Mouse (Mus musculus): ENCODE results near the gene Alkbh6. TPM values are rescaled to one million over a fixed set of nuclear protein-coding genes. Genes with fewer than 3 reads are reported as not detected.
A peak's percentile ranks its signal among the peaks of the same experiment; 100 is the strongest.

The Alkbh6 gene
- 68.9 and 70.6 TPM in 2 replicates for polyA plus RNA-seq (2014; fragmentation: Nextera tagmentation; extraction: Ambion mirVana)

- WGBS, result 4% methylated on average over 27 of the region's 27 CpGs
- Histone ChIP-seq H3K27me3 (ENCODE audit: control insufficient read depth, insufficient read depth, low read length) (no peaks in the 10 kb centered on the region), H3K27ac (replicated peaks in 1 of 2; ENCODE audit: control insufficient read depth in 1 of 2, insufficient read depth in 1 of 2, low read depth in 2 of 2, low read length in 2 of 2) (peak within 1 kb of the TSS; percentile 90 to 94), H3K4me1 (ENCODE audit: control insufficient read depth in 2 of 2, insufficient read depth in 2 of 2, low read length in 2 of 2) (peaks cover 9 to 16% of the 10 kb centered on the region in 2 experiments), H3K9ac (ENCODE audit: low read length) (peak within 1 kb of the TSS; percentile 85), H3K4me2 (ENCODE audit: low read length) (peak within 1 kb of the TSS; percentile 91), H3K4me3 (ENCODE audit: control insufficient read depth in 1 of 2, insufficient read depth in 1 of 2, low read depth in 1 of 2, low read length in 2 of 2) (peak within 1 kb of the TSS; percentile 70 to 76), H3K9me3 (ENCODE audit: control insufficient read depth, low read length) (no peaks in the 10 kb centered on the region), H3K36me3 (ENCODE audit: control insufficient read depth, insufficient read depth, low read length) (peaks cover 14% of the 10 kb centered on the region)
- ATAC-seq (ENCODE audit: insufficient number of reproducible peaks, insufficient read depth, low FRiP score, low read depth), result peak; percentile 99
Observed at GRCm38 (mm10) chr7:30308076-30309005, at the start of gene Alkbh6. TSS of gene Alkbh6 (plus strand) at chr7:30308717.

DNA sequence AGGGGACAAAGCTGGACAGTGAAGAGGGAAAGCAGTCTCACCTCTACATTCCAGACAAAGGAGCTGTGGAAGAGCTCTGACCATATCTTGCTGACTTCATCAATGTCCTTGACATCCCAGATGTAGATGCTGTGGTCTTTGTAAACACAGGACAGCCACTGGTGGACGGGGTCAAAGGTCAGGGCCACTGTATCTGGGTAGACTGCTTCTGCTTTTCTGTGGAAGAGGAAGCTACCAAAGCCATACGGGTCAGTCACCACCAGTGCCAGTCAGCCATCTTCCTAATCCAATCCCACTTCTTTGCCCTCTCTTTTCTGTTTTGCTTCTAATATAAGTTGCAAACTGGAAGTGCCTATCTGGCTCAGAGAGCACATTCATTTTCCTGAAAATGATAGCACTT is 43.5 kb upstream of the Alkbh6 start:
- peaks cover 54% of the 10 kb centered on the region for H3K36me3 ChIP-seq (ENCODE audit: control insufficient read depth, insufficient read depth, low read length)
- H3K9me3 ChIP-seq (ENCODE audit: control insufficient read depth, low read length), result no peaks in the 10 kb centered on the region
- ATAC-seq (ENCODE audit: insufficient number of reproducible peaks, insufficient read depth, low FRiP score, low read depth), result no peak
- H3K27me3 ChIP-seq (ENCODE audit: control insufficient read depth, insufficient read depth, low read length), result no peaks in the 10 kb centered on the region
- no peak overlapping the region for H3K27ac ChIP-seq (replicated peaks in 1 of 2; ENCODE audit: control insufficient read depth in 1 of 2, insufficient read depth in 1 of 2, low read depth in 2 of 2, low read length in 2 of 2)
- no peak overlapping the region for H3K4me3 ChIP-seq (ENCODE audit: control insufficient read depth in 1 of 2, insufficient read depth in 1 of 2, low read depth in 1 of 2, low read length in 2 of 2)
- no peak overlapping the region for H3K4me2 ChIP-seq (ENCODE audit: low read length)
- H3K4me1 ChIP-seq (ENCODE audit: control insufficient read depth in 2 of 2, insufficient read depth in 2 of 2, low read length in 2 of 2), result peaks cover 0 to 6% of the 10 kb centered on the region in 2 experiments; a peak in 2 of 4 replicates
- 71% methylated on average over 2 of the region's 2 CpGs for WGBS
- no peak overlapping the region for H3K9ac ChIP-seq (ENCODE audit: low read length)

GRCm38 (mm10) chr7:30265531-30265930 is 43.0 kb upstream of the Alkbh6 start:
- Histone ChIP-seq H3K36me3 (ENCODE audit: control insufficient read depth, insufficient read depth, low read length) (peaks cover 59% of the 10 kb centered on the region), H3K4me2 (ENCODE audit: low read length) (no peak overlapping the region), H3K4me1 (ENCODE audit: control insufficient read depth in 2 of 2, insufficient read depth in 2 of 2, low read length in 2 of 2) (peaks cover 0 to 6% of the 10 kb centered on the region in 2 experiments; a peak in 2 of 4 replicates), H3K27ac (replicated peaks in 1 of 2; ENCODE audit: control insufficient read depth in 1 of 2, insufficient read depth in 1 of 2, low read depth in 2 of 2, low read length in 2 of 2) (no peak overlapping the region), H3K27me3 (ENCODE audit: control insufficient read depth, insufficient read depth, low read length) (no peaks in the 10 kb centered on the region), H3K4me3 (ENCODE audit: control insufficient read depth in 1 of 2, insufficient read depth in 1 of 2, low read depth in 1 of 2, low read length in 2 of 2) (no peak overlapping the region), H3K9ac (ENCODE audit: low read length) (no peak overlapping the region), H3K9me3 (ENCODE audit: control insufficient read depth, low read length) (no peaks in the 10 kb centered on the region)
- no peak for ATAC-seq (ENCODE audit: insufficient number of reproducible peaks, insufficient read depth, low FRiP score, low read depth)
- 88% methylated on average over 5 of the region's 5 CpGs for WGBS

DNA sequence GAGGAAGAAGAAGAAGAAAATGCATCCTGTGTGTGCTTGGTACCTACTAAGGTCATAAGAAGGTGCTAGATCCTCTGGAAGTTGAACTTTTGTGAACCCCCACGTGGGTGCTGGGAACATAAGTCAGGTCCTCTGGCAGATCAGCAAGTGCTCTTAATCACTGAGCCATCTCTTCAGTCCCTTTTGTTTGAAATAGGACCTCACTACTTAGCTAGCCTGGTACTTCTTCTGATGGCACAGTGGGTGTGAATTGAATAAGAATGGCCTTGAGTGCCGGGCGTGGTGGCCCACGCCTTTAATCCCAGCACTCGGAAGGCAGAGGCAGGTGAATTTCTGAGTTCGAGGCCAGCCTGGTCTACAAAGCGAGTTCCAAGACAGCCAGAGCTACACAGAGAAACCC is 42.6 kb upstream of the Alkbh6 start:
- Histone ChIP-seq H3K27me3 (ENCODE audit: control insufficient read depth, insufficient read depth, low read length) (no peaks in the 10 kb centered on the region), H3K9ac (ENCODE audit: low read length) (no peak overlapping the region), H3K36me3 (ENCODE audit: control insufficient read depth, insufficient read depth, low read length) (peaks cover 63% of the 10 kb centered on the region), H3K4me3 (ENCODE audit: control insufficient read depth in 1 of 2, insufficient read depth in 1 of 2, low read depth in 1 of 2, low read length in 2 of 2) (no peak overlapping the region), H3K4me2 (ENCODE audit: low read length) (no peak overlapping the region), H3K4me1 (ENCODE audit: control insufficient read depth in 2 of 2, insufficient read depth in 2 of 2, low read length in 2 of 2) (peaks cover 0 to 6% of the 10 kb centered on the region in 2 experiments; a peak in 2 of 4 replicates), H3K9me3 (ENCODE audit: control insufficient read depth, low read length) (no peaks in the 10 kb centered on the region), H3K27ac (replicated peaks in 1 of 2; ENCODE audit: control insufficient read depth in 1 of 2, insufficient read depth in 1 of 2, low read depth in 2 of 2, low read length in 2 of 2) (no peak overlapping the region)
- WGBS, result 92% methylated on average over 7 of the region's 7 CpGs
- no peak for ATAC-seq (ENCODE audit: insufficient number of reproducible peaks, insufficient read depth, low FRiP score, low read depth)

DNA sequence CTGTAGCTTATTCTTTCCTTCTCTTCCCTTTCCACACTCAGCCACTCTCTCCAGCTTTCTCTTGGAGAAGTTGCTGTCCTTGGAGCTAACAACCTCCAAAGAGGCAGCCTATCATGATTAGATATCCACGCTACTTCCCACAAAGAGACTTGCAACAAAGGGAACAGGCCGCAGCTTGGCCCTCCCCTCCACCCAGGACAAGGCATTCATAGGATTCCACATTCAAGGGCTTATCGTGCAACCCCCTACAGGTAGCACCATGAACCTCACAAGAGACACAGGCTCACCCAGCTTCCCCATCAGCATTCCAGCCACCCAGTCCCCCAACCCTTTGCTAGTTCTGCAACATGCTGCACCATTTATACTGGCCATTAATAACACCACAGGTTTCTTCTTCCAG is 41.7 kb upstream of the Alkbh6 start:
- Histone ChIP-seq H3K27me3 (ENCODE audit: control insufficient read depth, insufficient read depth, low read length) (no peaks in the 10 kb centered on the region), H3K4me1 (ENCODE audit: control insufficient read depth in 2 of 2, insufficient read depth in 2 of 2, low read length in 2 of 2) (peaks cover 0 to 6% of the 10 kb centered on the region in 2 experiments; a peak in 2 of 4 replicates), H3K36me3 (ENCODE audit: control insufficient read depth, insufficient read depth, low read length) (peaks cover 66% of the 10 kb centered on the region), H3K9ac (ENCODE audit: low read length) (peak overlapping the region; percentile 14; the same call in 1 of the 2 replicates), H3K27ac (replicated peaks in 1 of 2; ENCODE audit: control insufficient read depth in 1 of 2, insufficient read depth in 1 of 2, low read depth in 2 of 2, low read length in 2 of 2) (peak overlapping the region; percentile 4 to 48; a peak in 3 of 4 replicates), H3K9me3 (ENCODE audit: control insufficient read depth, low read length) (no peaks in the 10 kb centered on the region), H3K4me3 (ENCODE audit: control insufficient read depth in 1 of 2, insufficient read depth in 1 of 2, low read depth in 1 of 2, low read length in 2 of 2) (no peak overlapping the region), H3K4me2 (ENCODE audit: low read length) (no peak overlapping the region)
- no peak for ATAC-seq (ENCODE audit: insufficient number of reproducible peaks, insufficient read depth, low FRiP score, low read depth)
- 24% methylated on average over 3 of the region's 3 CpGs for WGBS

DNA sequence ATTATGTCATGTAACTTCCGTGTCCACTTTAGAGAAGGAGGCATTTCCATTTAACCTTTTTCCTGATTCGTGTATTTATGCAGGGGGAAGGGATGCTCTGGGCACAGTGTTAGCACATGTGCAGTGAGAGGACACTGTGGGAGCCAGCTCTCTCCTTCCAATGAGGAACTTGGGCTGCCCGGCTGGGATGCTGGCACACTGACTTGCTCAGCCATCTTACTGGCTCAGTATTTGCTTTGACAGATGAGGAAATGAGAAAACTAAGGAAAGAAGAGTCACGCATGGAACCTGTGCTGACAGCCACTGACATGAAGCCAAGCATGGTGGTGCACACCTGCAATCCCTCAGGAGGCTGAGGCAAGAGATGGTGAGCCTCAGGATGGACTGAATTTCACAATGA is 38.9 kb upstream of the Alkbh6 start:
- Histone ChIP-seq H3K4me1 (ENCODE audit: control insufficient read depth in 2 of 2, insufficient read depth in 2 of 2, low read length in 2 of 2) (peaks cover 3 to 6% of the 10 kb centered on the region in 2 experiments; a peak in 2 of 4 replicates), H3K4me3 (ENCODE audit: control insufficient read depth in 1 of 2, insufficient read depth in 1 of 2, low read depth in 1 of 2, low read length in 2 of 2) (no peak overlapping the region), H3K27me3 (ENCODE audit: control insufficient read depth, insufficient read depth, low read length) (no peaks in the 10 kb centered on the region), H3K27ac (replicated peaks in 1 of 2; ENCODE audit: control insufficient read depth in 1 of 2, insufficient read depth in 1 of 2, low read depth in 2 of 2, low read length in 2 of 2) (no peak overlapping the region), H3K9ac (ENCODE audit: low read length) (no peak overlapping the region), H3K9me3 (ENCODE audit: control insufficient read depth, low read length) (no peaks in the 10 kb centered on the region), H3K4me2 (ENCODE audit: low read length) (no peak overlapping the region), H3K36me3 (ENCODE audit: control insufficient read depth, insufficient read depth, low read length) (peaks cover 55% of the 10 kb centered on the region)
- no peak for ATAC-seq (ENCODE audit: insufficient number of reproducible peaks, insufficient read depth, low FRiP score, low read depth)
- 83% methylated on average over 4 of the region's 4 CpGs for WGBS

- no peak overlapping the region for H3K4me2 ChIP-seq (ENCODE audit: low read length)
- H3K9me3 ChIP-seq (ENCODE audit: control insufficient read depth, low read length), result no peaks in the 10 kb centered on the region
- H3K27ac ChIP-seq (replicated peaks in 1 of 2; ENCODE audit: control insufficient read depth in 1 of 2, insufficient read depth in 1 of 2, low read depth in 2 of 2, low read length in 2 of 2), result no peak overlapping the region
- WGBS, result 73% methylated on average over 6 of the region's 6 CpGs
- no peak overlapping the region for H3K4me3 ChIP-seq (ENCODE audit: control insufficient read depth in 1 of 2, insufficient read depth in 1 of 2, low read depth in 1 of 2, low read length in 2 of 2)
- H3K27me3 ChIP-seq (ENCODE audit: control insufficient read depth, insufficient read depth, low read length), result no peaks in the 10 kb centered on the region
- no peak overlapping the region for H3K9ac ChIP-seq (ENCODE audit: low read length)
- H3K36me3 ChIP-seq (ENCODE audit: control insufficient read depth, insufficient read depth, low read length), result peaks cover 33% of the 10 kb centered on the region
- ATAC-seq (ENCODE audit: insufficient number of reproducible peaks, insufficient read depth, low FRiP score, low read depth), result no peak
- H3K4me1 ChIP-seq (ENCODE audit: control insufficient read depth in 2 of 2, insufficient read depth in 2 of 2, low read length in 2 of 2), result peaks cover 6 to 12% of the 10 kb centered on the region in 2 experiments
Observed at GRCm38 (mm10) chr7:30274383-30274782, 34.1 kb upstream of the Alkbh6 start.

Data from heart, embryonic 14.5 days (tissue).